Mouse (Mus musculus): ENCODE data around the gene Eif4e.

Gene Eif4e

GRCm38 (mm10) chr3:138586213-138586612, 60.2 kb downstream of the Eif4e start:
- no peak for DNase-seq (ENCODE audit: low read depth, low spot score)

- no peak for DNase-seq (ENCODE audit: low read depth, low spot score)
These were observed 61.2 kb downstream of the Eif4e start for GRCm38 (mm10) chr3:138587137-138587536.

DNA sequence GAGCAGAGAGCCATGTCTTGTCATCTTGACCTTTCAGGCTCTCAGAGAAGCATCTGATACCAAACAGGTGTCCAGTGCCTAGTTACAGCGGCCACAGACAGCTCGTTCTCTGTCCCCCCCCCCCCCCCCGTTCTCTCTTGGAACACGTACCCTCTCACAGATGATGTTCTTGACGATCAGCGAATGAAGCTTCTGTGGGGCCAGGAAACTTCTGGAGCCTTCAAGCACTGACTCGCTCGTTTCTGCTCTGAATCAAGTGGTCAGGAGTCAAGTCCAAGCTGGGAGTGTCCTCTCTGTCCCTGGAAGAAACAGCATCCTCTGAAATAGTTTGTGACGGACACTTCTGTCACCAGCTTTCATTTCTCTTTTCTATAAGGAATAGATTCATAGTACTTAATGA, 62.0 kb downstream of the Eif4e start:
- DNase-seq (ENCODE audit: low read depth, low spot score) = no peak

DNA sequence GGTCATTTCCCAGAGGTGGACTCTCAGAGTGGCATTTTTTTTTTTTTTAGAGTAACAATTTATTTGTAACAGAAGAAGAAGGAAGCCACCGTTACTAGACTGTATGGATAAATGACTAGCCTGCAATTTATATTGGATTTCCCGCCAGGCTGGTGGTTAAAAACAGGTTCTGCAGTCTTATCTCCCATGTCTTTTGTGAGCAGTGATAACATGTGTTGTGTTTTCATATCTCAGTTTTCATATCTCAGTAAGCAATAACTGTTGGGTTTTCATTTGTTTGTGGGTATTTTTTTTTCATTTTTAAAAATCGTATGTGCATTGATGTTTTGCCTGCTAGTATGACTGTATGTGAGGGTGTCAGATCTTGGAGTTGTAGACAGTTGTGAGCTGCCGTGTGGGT, 65.0 kb downstream of the Eif4e start:
- no peak for DNase-seq (ENCODE audit: low read depth, low spot score)

- DNase-seq (ENCODE audit: low read depth, low spot score) = no peak
These were observed 65.9 kb downstream of the Eif4e start for GRCm38 (mm10) chr3:138591806-138592365.

DNA sequence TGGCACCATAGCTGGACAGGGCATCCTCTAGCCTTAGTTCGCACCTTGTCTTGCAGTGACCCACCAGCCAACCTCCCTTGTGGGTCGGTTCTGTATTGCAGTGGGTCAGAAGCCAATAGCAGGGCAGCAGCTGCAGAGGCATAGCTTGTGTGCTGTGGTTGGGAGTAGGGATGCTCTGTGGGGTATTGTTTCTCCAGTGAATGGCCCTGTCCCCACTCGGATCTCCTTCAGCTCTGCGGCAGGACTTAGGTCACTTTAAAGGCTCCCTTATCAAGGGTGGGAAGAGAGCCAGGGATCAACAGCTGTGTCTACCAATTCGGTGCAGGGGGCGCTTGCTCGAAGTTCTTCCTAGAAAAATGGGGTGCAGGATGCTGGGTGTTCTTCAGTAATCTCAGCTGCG, 67.2 kb downstream of the Eif4e start:
- DNase-seq (ENCODE audit: low read depth, low spot score) = peak; percentile 59

DNA sequence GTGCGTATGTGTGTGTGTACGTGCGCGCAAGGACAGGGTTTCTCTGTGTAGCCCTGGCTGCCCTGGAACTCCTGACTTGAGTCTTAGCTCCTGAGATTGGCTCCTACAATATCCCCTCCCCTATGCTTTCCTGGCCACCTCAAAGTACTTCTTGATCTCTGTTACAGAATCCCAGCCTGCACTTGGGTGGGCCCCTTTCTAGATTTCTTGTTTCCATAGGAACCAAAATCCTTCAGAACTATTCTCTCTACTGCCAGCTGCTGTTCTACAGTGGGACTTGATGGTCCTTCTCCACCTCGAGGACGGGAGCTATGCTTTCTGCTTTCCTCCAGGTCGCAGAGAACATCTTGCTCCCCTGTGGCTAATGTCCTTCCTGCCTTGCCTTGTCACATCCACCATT, 67.9 kb downstream of the Eif4e start:
- DNase-seq (ENCODE audit: low read depth, low spot score) = no peak

GRCm38 (mm10) chr3:138601076-138601475, 75.1 kb downstream of the Eif4e start:
- no peak for DNase-seq (ENCODE audit: low read depth, low spot score)

- no peak for DNase-seq (ENCODE audit: low read depth, low spot score)
These were observed 79.2 kb downstream of the Eif4e start for GRCm38 (mm10) chr3:138605132-138605531.

GRCm38 (mm10) chr3:138608665-138609064, 82.7 kb downstream of the Eif4e start:
- DNase-seq (ENCODE audit: low read depth, low spot score) = no peak

Data from telencephalon, adult 2 months (tissue).